Mouse (Mus musculus) liver, embryonic 14.5 days (tissue): Measurements from ENCODE around the gene Taldo1. TPM values are rescaled to one million over a fixed set of nuclear protein-coding genes. Genes with fewer than 3 reads are reported as not detected.

Experiments used
- ATAC-seq: fragments of 200-750 bp; cut with Nextera tagmentation; 2 replicates; pipeline ENCODE4 v1.8.0; 2017; ENCODE audit warnings: moderate number of reproducible peaks, mild to moderate bottlenecking, moderate library complexity; ENCODE audit not compliant: insufficient read depth
- DNase-seq, 3 experiments: peaks; one replicate each; pipeline ENCODE4 v3.0.0-alpha.2; 2012 to 2013; ENCODE audit warnings: low read depth in 3 of 3, low spot score in 3 of 3
- H3K27ac ChIP-seq: fragments of 300-500 bp; sonication (generic); 2 replicates; pipeline ENCODE4 v1.5.1; 2014; ENCODE audit warnings: moderate library complexity, mild to moderate bottlenecking, control low read depth, inconsistent platforms
- H3K27me3 ChIP-seq: fragments of 300-500 bp; sonication (generic); 2 replicates; pipeline ENCODE4 v1.6.1; 2014; ENCODE audit warnings: mild to moderate bottlenecking, low read length, moderate library complexity; ENCODE audit not compliant: control insufficient read depth, insufficient read depth
- H3K36me3 ChIP-seq: fragments of 300-500 bp; sonication (generic); replicated peaks from 2 replicates; pipeline ENCODE4 v1.6.1; 2014; ENCODE audit warnings: low read depth; ENCODE audit not compliant: control insufficient read depth, insufficient read depth
- H3K4me1 ChIP-seq, 2 experiments: fragments of 200-500 bp in 1 of 2; fragments of 300-500 bp in 1 of 2; sonication (generic) in 1 of 2; replicated peaks; 2 replicates each; pipeline ENCODE4 v1.6.1; 2012 to 2014; ENCODE audit warnings: antibody characterized with exemption in 1 of 2, inconsistent platforms in 1 of 2, low read length in 1 of 2; ENCODE audit not compliant: control insufficient read depth in 2 of 2, insufficient read depth in 2 of 2
- H3K4me2 ChIP-seq: fragments of 300-500 bp; sonication (generic); 2 replicates; pipeline ENCODE4 v1.6.1; 2014; ENCODE audit warnings: low read depth, mild to moderate bottlenecking, control low read depth, moderate library complexity
- H3K4me3 ChIP-seq, 2 experiments: fragments of 200-500 bp in 1 of 2; fragments of 300-500 bp in 1 of 2; sonication (generic) in 1 of 2; 2 replicates each; pipeline ENCODE4 v1.5.1; 2012 to 2014; ENCODE audit warnings: low read depth in 2 of 2, low read length in 2 of 2, mild to moderate bottlenecking in 2 of 2, control low read depth in 1 of 2, inconsistent platforms in 1 of 2, moderate library complexity in 1 of 2; ENCODE audit not compliant: insufficient read depth in 1 of 2
- H3K9ac ChIP-seq: fragments of 300-500 bp; sonication (generic); replicated peaks from 2 replicates; pipeline ENCODE4 v1.6.1; 2014; ENCODE audit warnings: mild to moderate bottlenecking, control low read depth, moderate library complexity
- H3K9me3 ChIP-seq: fragments of 300-500 bp; sonication (generic); 2 replicates; pipeline ENCODE4 v1.6.1; 2016; ENCODE audit warnings: low read length, mixed read lengths; ENCODE audit not compliant: control insufficient read depth
- CTCF ChIP-seq: IDR thresholded peaks from 2 replicates; pipeline ENCODE4 v1.5.1; 2016; ENCODE audit warnings: antibody characterized with exemption, low read depth, control low read depth
- EP300 ChIP-seq: IDR thresholded peaks from 2 replicates; pipeline ENCODE4 v1.6.1; 2016; ENCODE audit warnings: antibody characterized with exemption, low read depth
- WGBS: fragments of 180-500 bp; shearing (Covaris S2); extraction: QIAGEN DNeasy Blood & Tissue Kit; methylation state at CpG from one replicate; pipeline ENCODE4 v1.1.7; 2014; ENCODE audit not compliant: insufficient replicate concordance; 5-methylcytosine and 5-hydroxymethylcytosine counted together
- polyA plus RNA-seq, 2 experiments: library from polyadenylated mRNA; depleted of rRNA in 1 of 2; stranded (reverse) in 1 of 2; unstranded in 1 of 2; fragments of >200 nt; fragmentation: Nextera tagmentation in 1 of 2; extraction: Ambion mirVana in 1 of 2; gene quantifications; 2 replicates each; pipeline versions ENCODE4 v1.2.1 to v1.2.3; 2012 to 2014

Gene Taldo1
- polyA plus RNA-seq, 2 experiments, result 266 to 428 TPM

- Histone ChIP-seq H3K4me1 (no peaks in the 10 kb centered on the region; a peak in 1 of 4 replicates), H3K4me2 (no peak overlapping the region), H3K4me3 (no peak overlapping the region), H3K9ac (no peak overlapping the region), H3K9me3 (no peaks in the 10 kb centered on the region), H3K27ac (no peak overlapping the region), H3K36me3 (no peaks in the 10 kb centered on the region), H3K27me3 (no peaks in the 10 kb centered on the region)
- ATAC-seq (no peak), DNase-seq (no peak)
- TF ChIP-seq EP300 (no peak), CTCF (no peak)
- 61% methylated on average over 8 of the region's 8 CpGs for WGBS
Observed at GRCm38 (mm10) chr7:141355051-141355450, 36.9 kb upstream of the Taldo1 start.

- Histone ChIP-seq H3K9ac (no peak overlapping the region), H3K4me1 (no peaks in the 10 kb centered on the region; a peak in 1 of 4 replicates), H3K4me3 (no peak overlapping the region), H3K27me3 (no peaks in the 10 kb centered on the region), H3K27ac (no peak overlapping the region), H3K36me3 (no peaks in the 10 kb centered on the region), H3K9me3 (no peaks in the 10 kb centered on the region), H3K4me2 (no peak overlapping the region)
- DNase-seq, result no peak
- TF ChIP-seq CTCF, result peak; percentile 47
- TF ChIP-seq EP300, result no peak
- ATAC-seq, result peak; percentile 27; the same call in 1 of the 2 replicates
- WGBS, result 48% methylated on average over 12 of the region's 12 CpGs
Observed at GRCm38 (mm10) chr7:141355626-141356326, 36.2 kb upstream of the Taldo1 start.

GRCm38 (mm10) chr7:141356971-141357370 lies 35.0 kb upstream of the Taldo1 start:
- no peaks in the 10 kb centered on the region; a peak in 1 of 4 replicates for H3K4me1 ChIP-seq
- 55% methylated on average over 14 of the region's 14 CpGs for WGBS
- no peak overlapping the region for H3K4me2 ChIP-seq
- H3K9ac ChIP-seq, result no peak overlapping the region
- H3K9me3 ChIP-seq, result no peaks in the 10 kb centered on the region
- H3K27me3 ChIP-seq, result peaks cover 3% of the 10 kb centered on the region
- TF ChIP-seq EP300 (no peak), CTCF (no peak)
- no peak for ATAC-seq
- H3K4me3 ChIP-seq, result no peak overlapping the region
- no peaks in the 10 kb centered on the region for H3K36me3 ChIP-seq
- H3K27ac ChIP-seq, result no peak overlapping the region
- no peak for DNase-seq

GRCm38 (mm10) chr7:141361510-141361909 lies 30.5 kb upstream of the Taldo1 start:
- 23% methylated on average over 24 of the region's 24 CpGs for WGBS
- DNase-seq, result no peak
- H3K4me1 ChIP-seq, result peaks cover 25% of the 10 kb centered on the region in 2 experiments
- peaks cover 3% of the 10 kb centered on the region for H3K27me3 ChIP-seq
- no peaks in the 10 kb centered on the region for H3K36me3 ChIP-seq
- H3K9ac ChIP-seq, result no peak overlapping the region
- no peak for TF ChIP-seq EP300
- no peak for TF ChIP-seq CTCF
- H3K9me3 ChIP-seq, result no peaks in the 10 kb centered on the region
- no peak overlapping the region for H3K4me2 ChIP-seq
- no peak overlapping the region for H3K4me3 ChIP-seq
- ATAC-seq, result no peak
- H3K27ac ChIP-seq, result no peak overlapping the region

- peak; percentile 75 to 80 (median 76) for DNase-seq
- peak overlapping the region; percentile 73 for H3K4me2 ChIP-seq
- no peaks in the 10 kb centered on the region for H3K9me3 ChIP-seq
- H3K27ac ChIP-seq, result peak overlapping the region; percentile 92
- peaks cover 25% of the 10 kb centered on the region in 2 experiments for H3K4me1 ChIP-seq
- H3K9ac ChIP-seq, result peak overlapping the region; percentile 66
- H3K4me3 ChIP-seq, result no peak overlapping the region
- peaks cover 3% of the 10 kb centered on the region for H3K27me3 ChIP-seq
- H3K36me3 ChIP-seq, result no peaks in the 10 kb centered on the region
- ATAC-seq, result peak; percentile 66
- TF ChIP-seq EP300 (no peak), CTCF (peak; percentile 92)
- WGBS, result 47% methylated on average over 4 of the region's 4 CpGs
Observed at GRCm38 (mm10) chr7:141363106-141363751, 28.8 kb upstream of the Taldo1 start.
